8 mouse cellular contexts compared by ENCODE assay signal in the genomic region with DNA sequence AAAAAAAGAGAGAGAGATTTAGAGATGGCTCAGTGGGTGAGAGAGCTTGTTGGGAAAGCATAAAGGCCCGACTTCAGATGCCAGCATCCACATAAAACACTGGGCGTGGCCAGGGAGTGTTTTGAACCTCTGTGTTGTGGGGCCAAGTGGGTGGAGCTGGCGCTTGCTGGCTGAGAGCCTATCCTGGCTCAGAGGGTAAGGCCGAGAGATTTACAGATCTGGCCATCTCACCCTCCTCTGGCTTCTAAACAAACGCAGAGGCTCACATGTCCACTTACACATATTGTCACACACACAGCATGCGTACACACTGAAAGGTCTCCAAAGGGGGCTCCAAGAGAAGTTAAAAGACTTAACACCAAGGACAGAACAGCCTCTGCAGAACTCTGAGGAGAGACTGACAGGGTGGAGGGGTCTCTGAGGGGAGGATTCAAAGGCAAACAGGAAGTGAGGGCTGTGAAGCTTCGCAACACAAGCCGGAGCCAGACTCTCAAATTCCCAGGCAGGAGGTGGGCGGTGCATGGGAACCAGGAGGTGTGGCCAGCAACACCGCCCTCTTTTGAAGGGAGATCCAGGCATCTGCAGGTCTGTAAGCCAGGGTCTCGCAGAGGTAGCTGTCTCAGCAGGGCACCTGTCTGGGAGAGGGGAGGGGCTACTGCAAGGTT.
DNase-seq lines count a peak whose midpoint lies in the region.

No protein-coding gene starts in this region.

- DNase-seq in adrenal gland, adult (ENCODE audit: inconsistent age in 2 of 2, low spot score in 1 of 2) = peak; percentile 66 to 83
- no peak for DNase-seq in adrenal gland, postnatal 4 days (ENCODE audit: low spot score in 2 of 2)
- DNase-seq in embryo, embryonic 11.5 days (ENCODE audit: low read depth, low spot score) = peak; percentile 39
- peak; percentile 24 for DNase-seq in hindlimb bud, embryonic 11.5 days (ENCODE audit: extremely low spot score, low read depth, low spot score)
- peak; percentile 34 for DNase-seq in lung, postnatal 36 days
- no peak for DNase-seq in thymus, postnatal 36 days
- no peak for DNase-seq in layer of hippocampus, adult 18-20 months (ENCODE audit: low spot score in 2 of 2)
- no peak for DNase-seq in frontal cortex, postnatal 25 days (ENCODE audit: low spot score in 2 of 2)

Comparison
In these comparisons a context has a peak if more than half of its experiments do, and no peak if none do; other contexts are left out.
1. DNase-seq: peak in adrenal gland, adult (2 of 2), embryo, embryonic 11.5 days (single experiment), hindlimb bud, embryonic 11.5 days (single experiment) and lung, postnatal 36 days (single experiment); none in adrenal gland, postnatal 4 days (0 of 2), thymus, postnatal 36 days (0 of 2), layer of hippocampus, adult 18-20 months (0 of 2) and frontal cortex, postnatal 25 days (0 of 2).